9 mouse cellular contexts compared by ENCODE assay signal in the genomic region with DNA sequence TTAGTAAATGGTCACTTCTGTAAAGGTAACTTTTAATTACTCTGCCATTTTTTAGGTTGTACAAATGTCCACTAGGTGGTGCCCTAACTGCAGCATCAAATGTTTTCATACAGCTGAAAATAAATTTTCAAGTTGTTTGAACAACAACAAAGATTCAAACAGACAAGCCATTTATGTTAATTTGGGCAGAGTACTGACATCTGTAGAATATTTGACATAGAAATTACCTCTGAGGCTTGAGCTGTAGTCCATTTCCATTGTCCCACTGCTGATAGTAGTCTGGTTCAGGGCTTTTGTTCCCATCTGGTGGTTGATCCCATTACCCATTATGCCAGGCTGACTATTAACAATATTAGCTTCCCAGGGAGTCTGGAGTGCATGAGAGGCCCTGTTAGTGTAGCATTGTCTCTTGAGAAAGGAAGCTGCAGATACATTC.
A peak's percentile ranks its signal among the peaks of the same experiment; 100 is the strongest.
DNase-seq lines count a peak whose midpoint lies in the region; ATAC-seq and TF ChIP-seq lines count a peak whose summit lies in the region.
"Had no signal": no experiment of that assay in that cellular context is flagged by ENCODE, and none has a peak within 500 bp of the region (broad histone marks: within the 10 kb centered on the region; RNA-seq: fewer than 3 reads in every experiment).

No protein-coding gene starts in this region.

- no peak overlapping the region for H3K4me2 ChIP-seq in midbrain, embryonic 13.5 days (replicated peaks)
- H3K4me2 ChIP-seq: embryonic facial prominence, embryonic 15.5 days; limb, embryonic 15.5 days had no signal

- H3K4me1 ChIP-seq in midbrain, embryonic 13.5 days (replicated peaks) = peaks cover 21% of the 10 kb centered on the region
- H3K4me1 ChIP-seq: embryonic facial prominence, embryonic 15.5 days had no signal

- no peak overlapping the region for H3K4me3 ChIP-seq in left cerebral cortex, adult 2 months
- no peak overlapping the region for H3K4me3 ChIP-seq in midbrain, embryonic 13.5 days (replicated peaks)
- H3K4me3 ChIP-seq: embryonic facial prominence, embryonic 15.5 days; limb, embryonic 15.5 days had no signal

- H3K27me3 ChIP-seq in midbrain, embryonic 13.5 days = no peaks in the 10 kb centered on the region
- H3K27me3 ChIP-seq: embryonic facial prominence, embryonic 15.5 days; limb, embryonic 15.5 days had no signal

- H3K9ac ChIP-seq in midbrain, embryonic 13.5 days (replicated peaks) = no peak overlapping the region
- H3K9ac ChIP-seq: embryonic facial prominence, embryonic 15.5 days; limb, embryonic 15.5 days had no signal

- peak; percentile 84 for TF ChIP-seq CTCF in left cerebral cortex, adult 2 months (IDR thresholded peaks at IDR 0.05)

- H3K27ac ChIP-seq in left cerebral cortex, adult 2 months = no peak overlapping the region
- H3K27ac ChIP-seq in midbrain, embryonic 13.5 days = no peak overlapping the region
- H3K27ac ChIP-seq: embryonic facial prominence, embryonic 15.5 days; limb, embryonic 15.5 days had no signal

- intact Hi-C loops in left cerebral cortex, adult 2 months (cut with DNase I) = no loop called here

- H3K36me3 ChIP-seq in midbrain, embryonic 13.5 days = no peaks in the 10 kb centered on the region
- H3K36me3 ChIP-seq: embryonic facial prominence, embryonic 15.5 days; limb, embryonic 15.5 days had no signal

- peak; percentile 70; the same call in 1 of the 2 replicates for ATAC-seq in midbrain, embryonic 13.5 days
- ATAC-seq in erythroid progenitor cell, adult 5-6 weeks (replicated peaks; ENCODE audit: low FRiP score, poor library complexity, severe bottlenecking) = no peak

- no peak for DNase-seq in left cerebral cortex, adult 2 months (ENCODE audit: extremely low spot score in 1 of 2, low spot score in 2 of 2)
- DNase-seq in left cerebral cortex, adult 18-20 months (ENCODE audit: low spot score in 2 of 2) = no peak
- peak; percentile 31 for DNase-seq in MEL-GATA-1-ER (ENCODE audit: extremely low read depth, low read depth)
- DNase-seq in embryo, embryonic 11 days = peak; percentile 64
- no peak for DNase-seq in adrenal gland, postnatal 25 days

- no peaks in the 10 kb centered on the region for H3K9me3 ChIP-seq in midbrain, embryonic 13.5 days
- H3K9me3 ChIP-seq: embryonic facial prominence, embryonic 15.5 days; limb, embryonic 15.5 days had no signal

Comparison
In these comparisons a context has a peak if more than half of its experiments do, and no peak if none do; other contexts are left out.
1. DNase-seq: peak in MEL-GATA-1-ER (single experiment) and embryo, embryonic 11 days (single experiment); none in left cerebral cortex, adult 2 months (0 of 2), left cerebral cortex, adult 18-20 months (0 of 2) and adrenal gland, postnatal 25 days (single experiment).